Mouse (Mus musculus): ENCODE data around the gene Tnni3. TPM values are rescaled to one million over a fixed set of nuclear protein-coding genes. Genes with fewer than 3 reads are reported as not detected.

The Tnni3 gene
- polyA plus RNA-seq, 1 experiment from 2014 or later, result 102 TPM

DNA sequence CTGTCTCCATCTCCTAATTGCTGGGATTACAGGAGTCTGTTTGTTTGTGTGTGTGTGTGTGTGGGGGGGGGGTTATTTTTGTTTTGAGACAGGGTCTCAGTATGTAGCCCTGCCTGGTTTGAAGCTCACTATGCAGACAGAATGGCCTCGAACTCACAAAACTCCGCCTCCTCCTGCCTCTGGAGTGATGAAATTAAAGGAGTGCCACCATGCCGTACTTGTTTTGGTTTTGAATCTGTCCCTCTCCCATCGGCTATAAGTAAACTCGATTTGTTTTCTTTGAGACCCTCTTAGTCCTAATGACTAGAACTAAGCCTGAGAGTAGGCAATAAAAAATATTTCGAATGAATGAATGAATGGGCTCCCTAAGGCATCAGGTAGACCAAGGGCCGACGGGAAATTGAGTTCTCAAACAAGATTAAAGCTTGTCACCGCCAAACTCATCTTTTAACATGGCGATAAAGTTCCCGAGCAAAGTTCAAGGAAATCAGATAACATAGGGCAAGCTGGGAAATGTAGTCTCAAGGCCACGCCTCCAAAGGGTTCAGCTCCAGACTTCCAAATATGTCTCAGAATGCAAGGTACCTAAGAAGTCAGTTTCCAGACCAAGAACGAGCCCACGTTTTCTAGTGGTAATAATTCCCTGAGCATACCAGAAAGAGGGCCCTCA is 21.5 kb downstream of the Tnni3 start:
- H3K9me3 ChIP-seq (ENCODE audit: control insufficient read depth, low read length), result no peaks in the 10 kb centered on the region
- H3K9ac ChIP-seq (ENCODE audit: low read length), result peak overlapping the region; percentile 91
- peak overlapping the region; percentile 73 for H3K4me3 ChIP-seq (ENCODE audit: low read length)
- H3K36me3 ChIP-seq (ENCODE audit: control insufficient read depth, insufficient read depth, low read length), result no peaks in the 10 kb centered on the region
- no peak for ATAC-seq (ENCODE audit: low read depth)
- 10% methylated on average over 14 of the region's 14 CpGs for WGBS
- H3K27me3 ChIP-seq (ENCODE audit: control insufficient read depth, insufficient read depth, low read depth, low read length), result no peaks in the 10 kb centered on the region
- H3K4me1 ChIP-seq (replicated peaks; ENCODE audit: control insufficient read depth, insufficient read depth, low read length), result peaks cover 26% of the 10 kb centered on the region
- no peak overlapping the region; the same call in 1 of the 2 replicates for H3K27ac ChIP-seq (ENCODE audit: low read length)
- H3K4me2 ChIP-seq (ENCODE audit: low read depth, low read length), result peak overlapping the region; percentile 55

DNA sequence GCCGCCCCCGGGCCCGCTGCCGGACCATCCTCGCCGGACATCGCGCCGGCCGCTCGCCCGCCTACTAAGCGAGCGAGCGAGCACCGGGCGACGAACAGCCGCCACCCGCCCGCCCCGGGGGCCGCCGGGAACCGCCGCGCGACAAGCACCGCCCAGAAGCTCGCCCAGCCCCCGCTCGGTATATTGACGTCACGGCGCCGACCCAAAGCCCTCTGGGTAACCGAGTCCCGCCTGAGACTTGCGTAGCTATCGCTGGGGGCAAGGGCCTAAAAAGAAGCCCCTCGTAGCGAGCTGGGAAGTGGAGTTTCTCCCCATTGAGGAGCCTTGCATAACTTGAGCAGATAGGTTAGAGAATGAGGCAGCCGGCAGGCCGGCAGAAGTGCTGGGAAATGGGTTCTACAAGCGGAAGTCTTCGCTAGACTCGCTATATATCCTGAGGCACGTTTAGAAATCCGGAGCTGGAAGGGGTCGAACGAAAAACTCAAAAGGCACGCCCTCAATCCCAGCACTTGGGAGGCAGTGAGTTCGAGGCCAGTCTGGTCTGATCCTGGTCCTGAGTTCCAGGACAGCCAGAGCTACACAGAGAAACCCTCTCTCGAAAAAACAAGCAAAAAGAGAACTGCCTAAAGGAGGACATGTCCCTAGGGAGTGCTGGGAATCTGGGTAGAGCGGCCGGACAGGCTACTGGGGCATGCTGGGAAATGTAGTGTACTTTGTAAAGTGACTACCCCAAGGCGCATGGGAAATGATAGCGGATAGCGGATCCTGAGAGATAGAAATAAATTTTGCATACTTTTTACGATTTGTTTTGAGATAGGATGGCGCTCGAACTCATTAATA is 22.3 kb downstream of the Tnni3 start, which contains the start of gene Ppp1r12c:
TSS of gene Ppp1r12c (minus strand) at position 123 of the 840 bp plus-strand sequence.
- peak within 1 kb of the TSS; percentile 56 for H3K4me2 ChIP-seq (ENCODE audit: low read depth, low read length)
- under 1% methylated on average over 62 of the region's 62 CpGs for WGBS
- ATAC-seq (ENCODE audit: low read depth), result peak; percentile 95
- peaks cover 1% of the 10 kb centered on the region; the same call in 1 of the 2 replicates for H3K36me3 ChIP-seq (ENCODE audit: control insufficient read depth, insufficient read depth, low read length)
- H3K27ac ChIP-seq (ENCODE audit: low read length), result peak within 1 kb of the TSS; percentile 96
- peak within 1 kb of the TSS; percentile 73 for H3K4me3 ChIP-seq (ENCODE audit: low read length)
- no peaks in the 10 kb centered on the region for H3K27me3 ChIP-seq (ENCODE audit: control insufficient read depth, insufficient read depth, low read depth, low read length)
- H3K9me3 ChIP-seq (ENCODE audit: control insufficient read depth, low read length), result no peaks in the 10 kb centered on the region
- peaks cover 26% of the 10 kb centered on the region for H3K4me1 ChIP-seq (replicated peaks; ENCODE audit: control insufficient read depth, insufficient read depth, low read length)
- peak within 1 kb of the TSS; percentile 91 for H3K9ac ChIP-seq (ENCODE audit: low read length)

DNA sequence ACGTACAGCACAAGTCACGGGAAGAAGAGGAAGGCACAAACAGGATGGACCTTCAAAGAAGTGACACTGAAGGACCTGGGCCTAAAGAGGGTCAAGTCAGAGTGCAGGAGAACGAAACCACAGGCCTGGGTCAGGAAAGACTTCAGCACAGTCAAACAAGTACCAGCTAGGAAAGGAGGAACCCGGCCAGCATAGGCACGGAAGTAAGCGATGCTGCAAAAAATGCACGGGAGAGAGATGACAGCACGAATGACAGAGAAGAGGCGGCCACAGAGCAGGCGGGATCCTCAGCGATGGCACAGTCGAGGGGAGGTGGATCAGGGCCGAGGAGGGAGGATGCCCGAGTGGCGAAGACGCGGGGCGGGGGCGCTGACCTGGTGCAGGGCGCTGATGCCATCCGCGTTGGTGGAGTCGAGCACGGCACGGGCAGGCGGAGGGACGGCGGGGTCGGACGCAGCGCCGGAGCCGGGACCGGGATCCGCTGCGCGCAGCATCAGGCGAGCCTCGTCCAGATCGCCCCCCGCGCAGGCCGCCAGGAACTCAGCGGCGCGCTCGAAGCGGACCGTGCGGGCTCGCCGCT is 23.0 kb downstream of the Tnni3 start:
- under 1% methylated on average over 40 of the region's 52 CpGs for WGBS
- Histone ChIP-seq H3K36me3 (ENCODE audit: control insufficient read depth, insufficient read depth, low read length) (peaks cover 5% of the 10 kb centered on the region; the same call in 1 of the 2 replicates), H3K4me2 (ENCODE audit: low read depth, low read length) (peak overlapping the region; percentile 56), H3K4me1 (replicated peaks; ENCODE audit: control insufficient read depth, insufficient read depth, low read length) (peaks cover 26% of the 10 kb centered on the region), H3K4me3 (ENCODE audit: low read length) (peak overlapping the region; percentile 73), H3K9ac (ENCODE audit: low read length) (peak overlapping the region; percentile 91), H3K27me3 (ENCODE audit: control insufficient read depth, insufficient read depth, low read depth, low read length) (no peaks in the 10 kb centered on the region), H3K27ac (ENCODE audit: low read length) (peak overlapping the region; percentile 96), H3K9me3 (ENCODE audit: control insufficient read depth, low read length) (no peaks in the 10 kb centered on the region)
- ATAC-seq (ENCODE audit: low read depth), result peak; percentile 21

DNA sequence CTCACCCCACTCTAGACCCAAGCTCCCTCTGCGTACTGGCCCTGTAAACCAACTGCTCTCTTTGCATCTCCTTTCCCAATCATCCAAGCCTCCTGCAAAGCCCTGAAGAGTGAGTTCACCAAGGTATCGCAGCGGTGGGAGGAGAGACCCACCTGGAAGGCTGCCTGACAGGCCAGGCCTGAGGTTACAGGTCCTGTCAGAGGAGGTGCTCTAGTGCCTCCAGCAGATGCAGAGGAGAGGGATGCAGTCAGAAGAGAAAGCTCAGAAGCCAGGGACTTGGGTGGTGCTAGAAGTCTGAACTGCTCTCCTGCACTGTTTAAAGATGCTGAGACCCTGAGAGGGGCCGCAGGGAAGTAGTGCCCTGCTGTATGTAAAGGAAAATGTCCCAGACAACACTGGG is 25.0 kb downstream of the Tnni3 start:
- no peak overlapping the region for H3K4me2 ChIP-seq (ENCODE audit: low read depth, low read length)
- no peaks in the 10 kb centered on the region for H3K9me3 ChIP-seq (ENCODE audit: control insufficient read depth, low read length)
- H3K4me1 ChIP-seq (replicated peaks; ENCODE audit: control insufficient read depth, insufficient read depth, low read length), result peaks cover 26% of the 10 kb centered on the region
- H3K27me3 ChIP-seq (ENCODE audit: control insufficient read depth, insufficient read depth, low read depth, low read length), result no peaks in the 10 kb centered on the region
- WGBS, result 88% methylated on average over 4 of the region's 4 CpGs
- no peak for ATAC-seq (ENCODE audit: low read depth)
- peak overlapping the region; percentile 33 for H3K9ac ChIP-seq (ENCODE audit: low read length)
- H3K27ac ChIP-seq (ENCODE audit: low read length), result no peak overlapping the region
- peaks cover 7% of the 10 kb centered on the region; the same call in 1 of the 2 replicates for H3K36me3 ChIP-seq (ENCODE audit: control insufficient read depth, insufficient read depth, low read length)
- no peak overlapping the region for H3K4me3 ChIP-seq (ENCODE audit: low read length)

DNA sequence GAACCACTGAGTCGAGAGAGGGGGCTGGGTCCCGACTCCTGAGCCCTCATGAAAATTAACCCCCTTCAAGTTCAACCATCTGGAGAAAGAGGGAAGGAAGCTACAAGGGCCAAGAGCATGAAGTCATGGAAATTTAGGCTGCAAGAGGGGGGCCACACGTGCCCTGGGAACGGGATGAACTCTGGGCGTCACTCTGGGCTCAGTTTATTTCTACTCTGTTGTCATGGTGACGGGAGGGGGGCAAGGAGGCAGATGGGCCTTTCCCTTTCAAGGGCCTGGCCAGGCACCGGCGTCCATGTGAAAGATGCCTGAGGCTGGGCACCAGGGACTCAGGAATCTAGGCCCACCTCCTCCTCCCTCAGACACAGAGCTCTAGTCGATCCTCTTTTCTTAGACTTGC is 25.8 kb downstream of the Tnni3 start:
- Histone ChIP-seq H3K36me3 (ENCODE audit: control insufficient read depth, insufficient read depth, low read length) (peaks cover 7% of the 10 kb centered on the region; the same call in 1 of the 2 replicates), H3K27ac (ENCODE audit: low read length) (peak overlapping the region; percentile 36), H3K9me3 (ENCODE audit: control insufficient read depth, low read length) (no peaks in the 10 kb centered on the region), H3K4me2 (ENCODE audit: low read depth, low read length) (peak overlapping the region; percentile 5; the same call in 1 of the 2 replicates), H3K4me3 (ENCODE audit: low read length) (no peak overlapping the region), H3K4me1 (replicated peaks; ENCODE audit: control insufficient read depth, insufficient read depth, low read length) (peaks cover 26% of the 10 kb centered on the region), H3K27me3 (ENCODE audit: control insufficient read depth, insufficient read depth, low read depth, low read length) (no peaks in the 10 kb centered on the region), H3K9ac (ENCODE audit: low read length) (peak overlapping the region; percentile 30; the same call in 1 of the 2 replicates)
- 19% methylated on average over 9 of the region's 9 CpGs for WGBS
- peak; percentile 16 for ATAC-seq (ENCODE audit: low read depth)

DNA sequence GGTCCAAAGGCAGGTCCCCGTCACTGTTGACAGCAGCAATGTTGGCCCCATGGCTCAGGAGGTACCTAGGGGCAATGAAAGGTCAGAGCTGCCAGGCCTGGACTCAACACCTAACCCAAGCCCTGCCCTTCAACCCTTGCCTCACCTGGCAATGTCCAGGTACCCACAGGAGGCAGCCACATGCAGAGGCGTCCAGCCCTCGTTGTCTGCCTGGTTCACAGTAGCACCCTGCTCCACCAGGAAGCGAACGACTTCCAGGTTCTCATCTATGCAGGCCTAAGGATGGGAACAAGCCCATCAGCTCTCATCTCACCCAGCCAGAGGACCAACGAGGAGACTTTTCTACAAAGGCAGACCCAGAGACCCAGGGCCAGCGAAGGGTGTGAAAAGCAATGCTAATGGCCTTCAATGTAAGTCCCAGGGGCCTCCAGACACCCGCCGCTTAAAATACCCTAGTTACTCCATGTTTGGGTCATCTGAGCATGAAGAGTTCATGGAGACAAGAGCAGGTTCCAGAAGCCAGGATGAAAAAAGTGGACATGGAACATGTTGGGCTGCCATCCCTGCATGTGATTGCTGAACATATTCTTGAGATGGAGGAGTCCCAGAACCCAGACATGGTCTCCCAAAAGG is 26.6 kb downstream of the Tnni3 start:
- Histone ChIP-seq H3K4me1 (replicated peaks; ENCODE audit: control insufficient read depth, insufficient read depth, low read length) (peaks cover 27% of the 10 kb centered on the region), H3K9me3 (ENCODE audit: control insufficient read depth, low read length) (no peaks in the 10 kb centered on the region), H3K4me2 (ENCODE audit: low read depth, low read length) (no peak overlapping the region), H3K9ac (ENCODE audit: low read length) (no peak overlapping the region), H3K4me3 (ENCODE audit: low read length) (no peak overlapping the region), H3K27me3 (ENCODE audit: control insufficient read depth, insufficient read depth, low read depth, low read length) (no peaks in the 10 kb centered on the region), H3K36me3 (ENCODE audit: control insufficient read depth, insufficient read depth, low read length) (peaks cover 7% of the 10 kb centered on the region; the same call in 1 of the 2 replicates), H3K27ac (ENCODE audit: low read length) (no peak overlapping the region)
- ATAC-seq (ENCODE audit: low read depth), result no peak
- WGBS, result 89% methylated on average over 9 of the region's 9 CpGs

DNA sequence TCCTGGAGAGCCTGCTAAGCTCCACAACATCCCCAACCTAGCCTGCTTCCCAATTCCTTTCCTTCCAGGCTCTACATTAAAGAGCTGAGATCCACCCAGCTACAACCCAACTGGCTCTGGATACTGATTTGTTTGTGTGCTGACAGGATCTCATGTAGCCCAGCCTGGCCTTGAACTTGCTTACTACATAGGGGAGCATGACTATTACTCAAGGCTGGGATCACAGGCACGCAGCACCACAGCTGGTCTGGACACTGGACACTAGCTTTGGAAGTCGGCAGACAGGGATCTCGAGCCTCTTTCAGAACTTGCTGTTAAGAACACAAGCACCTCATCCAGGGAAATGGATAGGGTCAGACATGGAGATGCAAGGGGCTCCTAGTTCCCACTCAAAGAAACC is 27.6 kb downstream of the Tnni3 start:
- Histone ChIP-seq H3K27me3 (ENCODE audit: control insufficient read depth, insufficient read depth, low read depth, low read length) (no peaks in the 10 kb centered on the region), H3K4me1 (replicated peaks; ENCODE audit: control insufficient read depth, insufficient read depth, low read length) (peaks cover 29% of the 10 kb centered on the region), H3K4me3 (ENCODE audit: low read length) (no peak overlapping the region), H3K9ac (ENCODE audit: low read length) (no peak overlapping the region), H3K27ac (ENCODE audit: low read length) (no peak overlapping the region), H3K9me3 (ENCODE audit: control insufficient read depth, low read length) (no peaks in the 10 kb centered on the region), H3K36me3 (ENCODE audit: control insufficient read depth, insufficient read depth, low read length) (peaks cover 7% of the 10 kb centered on the region), H3K4me2 (ENCODE audit: low read depth, low read length) (no peak overlapping the region)
- no peak for ATAC-seq (ENCODE audit: low read depth)
- WGBS, result 87% methylated on average over 3 of the region's 3 CpGs

DNA sequence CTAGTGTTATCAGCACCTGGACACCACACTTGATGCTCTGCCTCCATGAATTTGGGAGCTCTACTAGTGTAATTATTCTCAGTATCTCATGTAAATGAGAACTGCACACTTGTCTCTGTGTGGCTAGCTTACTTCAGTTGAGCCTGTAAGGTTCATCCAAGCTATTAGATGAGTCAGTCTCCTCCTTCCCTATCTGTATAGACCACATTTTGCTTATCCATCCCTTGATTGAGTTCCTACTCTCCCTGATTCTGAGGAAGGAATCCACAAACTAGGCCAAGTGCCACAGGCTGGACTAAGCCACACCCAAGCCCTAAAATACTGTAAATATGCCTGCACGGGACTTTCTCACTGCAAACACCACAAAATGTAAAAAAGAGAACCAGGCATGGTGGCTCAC is 30.0 kb downstream of the Tnni3 start:
- Histone ChIP-seq H3K27ac (ENCODE audit: low read length) (no peak overlapping the region), H3K36me3 (ENCODE audit: control insufficient read depth, insufficient read depth, low read length) (peaks cover 13% of the 10 kb centered on the region), H3K27me3 (ENCODE audit: control insufficient read depth, insufficient read depth, low read depth, low read length) (no peaks in the 10 kb centered on the region), H3K4me1 (replicated peaks; ENCODE audit: control insufficient read depth, insufficient read depth, low read length) (peaks cover 16% of the 10 kb centered on the region), H3K9me3 (ENCODE audit: control insufficient read depth, low read length) (no peaks in the 10 kb centered on the region), H3K4me2 (ENCODE audit: low read depth, low read length) (no peak overlapping the region), H3K4me3 (ENCODE audit: low read length) (no peak overlapping the region), H3K9ac (ENCODE audit: low read length) (no peak overlapping the region)
- no peak for ATAC-seq (ENCODE audit: low read depth)
- 72% methylated on average over 1 of the region's 1 CpGs for WGBS
